ENCODE assay signal across 9 mouse cellular contexts in genomic region chr10:69720452-69720851, GRCm38 (mm10).
DNase-seq lines count a peak whose midpoint lies in the region; ATAC-seq and TF ChIP-seq lines count a peak whose summit lies in the region.
"Had no signal": no experiment of that assay in that cellular context is flagged by ENCODE, and none has a peak within 500 bp of the region (broad histone marks: within the 10 kb centered on the region; RNA-seq: fewer than 3 reads in every experiment).

No protein-coding gene starts in this region.

- H3K36me3 ChIP-seq in embryonic facial prominence, embryonic 11.5 days (replicated peaks; ENCODE audit: control insufficient read depth, insufficient read depth, low read depth, low read length) = no peaks in the 10 kb centered on the region
- H3K36me3 ChIP-seq in hindbrain, embryonic 15.5 days = no peaks in the 10 kb centered on the region
- no peaks in the 10 kb centered on the region for H3K36me3 ChIP-seq in midbrain, postnatal 0 days (ENCODE audit: insufficient read depth, low read length)

- DNase-seq in kidney, adult 9 months = peak; percentile 38
- no peak for DNase-seq in kidney, postnatal 14 days
- DNase-seq in embryonic facial prominence, embryonic 11.5 days (ENCODE audit: low spot score) = peak; percentile 13
- no peak for DNase-seq in midbrain, postnatal 0 days (ENCODE audit: low spot score)
- DNase-seq in gastrocnemius, postnatal 25 days = no peak
- no peak for DNase-seq in right cerebral cortex, postnatal 4 days

- no peaks in the 10 kb centered on the region for H3K4me1 ChIP-seq in embryonic facial prominence, embryonic 11.5 days (ENCODE audit: control insufficient read depth, insufficient read depth, low read length)
- peaks cover 55% of the 10 kb centered on the region for H3K4me1 ChIP-seq in hindbrain, embryonic 15.5 days (replicated peaks)
- H3K4me1 ChIP-seq in midbrain, postnatal 0 days (ENCODE audit: insufficient read depth, low read length) = peaks cover 20% of the 10 kb centered on the region

- no peak for ATAC-seq in embryonic facial prominence, embryonic 11.5 days (replicated peaks; ENCODE audit: insufficient number of reproducible peaks, low FRiP score, low TSS enrichment, low read depth)
- ATAC-seq in hindbrain, embryonic 15.5 days (ENCODE audit: low FRiP score, low read depth) = 0 out of 2 replicates have a peak, but pooled peaks have one; percentile 10
- ATAC-seq in midbrain, postnatal 0 days (ENCODE audit: low FRiP score) = no peak
- ATAC-seq: liver, postnatal 0 days had no signal

- H3K4me3 ChIP-seq in embryonic facial prominence, embryonic 11.5 days (ENCODE audit: low read depth, low read length) = no peak overlapping the region
- no peak overlapping the region for H3K4me3 ChIP-seq in hindbrain, embryonic 15.5 days
- no peak overlapping the region for H3K4me3 ChIP-seq in midbrain, postnatal 0 days (ENCODE audit: low read depth, low read length)

- H3K4me2 ChIP-seq in embryonic facial prominence, embryonic 11.5 days (ENCODE audit: low read depth, low read length) = no peak overlapping the region
- H3K4me2 ChIP-seq in hindbrain, embryonic 15.5 days = peak overlapping the region; percentile 33
- peak overlapping the region; percentile 22; the same call in 1 of the 2 replicates for H3K4me2 ChIP-seq in midbrain, postnatal 0 days (ENCODE audit: low read depth, low read length, poor library complexity, severe bottlenecking)
- H3K4me2 ChIP-seq: heart, embryonic 11.5 days had no signal

- no peak overlapping the region for H3K9ac ChIP-seq in embryonic facial prominence, embryonic 11.5 days (replicated peaks; ENCODE audit: low read length)
- H3K9ac ChIP-seq in hindbrain, embryonic 15.5 days = no peak overlapping the region
- no peak overlapping the region for H3K9ac ChIP-seq in midbrain, postnatal 0 days (replicated peaks; ENCODE audit: low read length, poor library complexity, severe bottlenecking)
- H3K9ac ChIP-seq: liver, postnatal 0 days had no signal

- H3K27ac ChIP-seq in embryonic facial prominence, embryonic 11.5 days (replicated peaks; ENCODE audit: low read depth, low read length) = no peak overlapping the region
- peak overlapping the region; percentile 75 for H3K27ac ChIP-seq in hindbrain, embryonic 15.5 days (replicated peaks)
- H3K27ac ChIP-seq in midbrain, postnatal 0 days (ENCODE audit: low read depth, low read length) = peak overlapping the region; percentile 32

- TF ChIP-seq CTCF in midbrain, postnatal 0 days (IDR thresholded peaks at IDR 0.05) = no peak

- no peaks in the 10 kb centered on the region for H3K9me3 ChIP-seq in embryonic facial prominence, embryonic 11.5 days (replicated peaks; ENCODE audit: control insufficient read depth, low read length)
- H3K9me3 ChIP-seq in hindbrain, embryonic 15.5 days = no peaks in the 10 kb centered on the region
- no peaks in the 10 kb centered on the region for H3K9me3 ChIP-seq in midbrain, postnatal 0 days (ENCODE audit: low read length)

- 64% methylated on average over 10 of the region's 10 CpGs for WGBS in embryonic facial prominence, embryonic 11.5 days
- WGBS in hindbrain, embryonic 15.5 days = 17% methylated on average over 10 of the region's 10 CpGs
- 17% methylated on average over 10 of the region's 10 CpGs for WGBS in midbrain, postnatal 0 days

- no peaks in the 10 kb centered on the region for H3K27me3 ChIP-seq in embryonic facial prominence, embryonic 11.5 days (ENCODE audit: control insufficient read depth, insufficient read depth, low read length)
- H3K27me3 ChIP-seq in hindbrain, embryonic 15.5 days = no peaks in the 10 kb centered on the region
- no peaks in the 10 kb centered on the region for H3K27me3 ChIP-seq in midbrain, postnatal 0 days (ENCODE audit: insufficient read depth, low read length)

Comparison
In these comparisons a context has a peak if more than half of its experiments do, and no peak if none do; other contexts are left out.
1. DNase-seq: peak in kidney, adult 9 months (single experiment) and embryonic facial prominence, embryonic 11.5 days (single experiment); none in kidney, postnatal 14 days (single experiment), midbrain, postnatal 0 days (single experiment), gastrocnemius, postnatal 25 days (single experiment) and right cerebral cortex, postnatal 4 days (single experiment).